Mouse (Mus musculus) heart, embryonic 13.5 days (tissue): Measurements from ENCODE around the gene Fam19a5. TPM values are rescaled to one million over a fixed set of nuclear protein-coding genes. Genes with fewer than 3 reads are reported as not detected.

Experiments used
- ATAC-seq: fragments of 200-750 bp; cut with Nextera tagmentation; 2 replicates; pipeline ENCODE4 v1.8.0; 2017; ENCODE audit warnings: moderate TSS enrichment; ENCODE audit not compliant: insufficient number of reproducible peaks, low FRiP score, low TSS enrichment; ENCODE audit errors: extremely low read depth
- H3K27ac ChIP-seq: fragments of 300-500 bp; sonication (generic); replicated peaks from 2 replicates; pipeline ENCODE4 v1.5.1; 2015; ENCODE audit warnings: moderate library complexity, mild to moderate bottlenecking, inconsistent platforms
- H3K27me3 ChIP-seq: fragments of 300-500 bp; sonication (generic); replicated peaks from 2 replicates; pipeline ENCODE4 v1.6.1; 2015; ENCODE audit warnings: mild to moderate bottlenecking, inconsistent platforms
- H3K36me3 ChIP-seq: fragments of 300-500 bp; sonication (generic); 2 replicates; pipeline ENCODE4 v1.6.1; 2015; ENCODE audit warnings: mild to moderate bottlenecking, inconsistent platforms
- H3K4me1 ChIP-seq: fragments of 300-500 bp; sonication (generic); 2 replicates; pipeline ENCODE4 v1.6.1; 2015; ENCODE audit warnings: inconsistent platforms
- H3K4me2 ChIP-seq: fragments of 300-500 bp; sonication (generic); 2 replicates; pipeline ENCODE4 v1.6.1; 2015; ENCODE audit warnings: inconsistent platforms, mild to moderate bottlenecking, moderate library complexity
- H3K4me3 ChIP-seq: fragments of 300-500 bp; sonication (generic); 2 replicates; pipeline ENCODE4 v1.5.1; 2015; ENCODE audit warnings: moderate library complexity, mild to moderate bottlenecking, inconsistent platforms
- H3K9ac ChIP-seq: fragments of 300-500 bp; sonication (generic); 2 replicates; pipeline ENCODE4 v1.6.1; 2015; ENCODE audit warnings: inconsistent platforms, mild to moderate bottlenecking, moderate library complexity
- H3K9me3 ChIP-seq: fragments of 300-500 bp; sonication (generic); 2 replicates; pipeline ENCODE4 v1.6.1; 2016; ENCODE audit warnings: inconsistent platforms
- WGBS: fragments of 180-500 bp; shearing (Covaris S2); methylation state at CpG from one replicate; pipeline ENCODE4 v1.1.7; 2015; ENCODE audit warnings: mixed read lengths; 5-methylcytosine and 5-hydroxymethylcytosine counted together
- polyA plus RNA-seq: library from polyadenylated mRNA; unstranded; fragments of >200 nt; fragmentation: Nextera tagmentation; extraction: Ambion mirVana; gene quantifications from 2 replicates; pipeline ENCODE4 v1.2.1, GENCODE M21; 2015

Gene Fam19a5
- polyA plus RNA-seq, 1 experiment from 2014 or later, result 0.37 TPM

- no peaks in the 10 kb centered on the region for H3K9me3 ChIP-seq
- no peak overlapping the region for H3K4me3 ChIP-seq
- ATAC-seq, result no peak
- no peaks in the 10 kb centered on the region for H3K36me3 ChIP-seq
- no peak overlapping the region for H3K4me2 ChIP-seq
- peaks cover 9% of the 10 kb centered on the region; the same call in 1 of the 2 replicates for H3K4me1 ChIP-seq
- H3K27me3 ChIP-seq, result no peaks in the 10 kb centered on the region
- WGBS, result 75% methylated on average over 1 of the region's 1 CpGs
- no peak overlapping the region for H3K27ac ChIP-seq
- H3K9ac ChIP-seq, result no peak overlapping the region
Observed at GRCm38 (mm10) chr15:87702821-87703220, 158.7 kb downstream of the Fam19a5 start.

GRCm38 (mm10) chr15:87703334-87703733 lies 159.2 kb downstream of the Fam19a5 start:
- no peaks in the 10 kb centered on the region for H3K27me3 ChIP-seq
- no peak overlapping the region for H3K9ac ChIP-seq
- no peak overlapping the region for H3K4me2 ChIP-seq
- H3K9me3 ChIP-seq, result no peaks in the 10 kb centered on the region
- 77% methylated on average over 3 of the region's 3 CpGs for WGBS
- H3K4me3 ChIP-seq, result no peak overlapping the region
- peaks cover 6% of the 10 kb centered on the region; the same call in 1 of the 2 replicates for H3K4me1 ChIP-seq
- H3K36me3 ChIP-seq, result no peaks in the 10 kb centered on the region
- no peak for ATAC-seq
- H3K27ac ChIP-seq, result no peak overlapping the region

- no peak overlapping the region for H3K27ac ChIP-seq
- WGBS, result 57% methylated on average over 4 of the region's 4 CpGs
- H3K36me3 ChIP-seq, result no peaks in the 10 kb centered on the region
- no peak overlapping the region for H3K4me3 ChIP-seq
- no peaks in the 10 kb centered on the region for H3K9me3 ChIP-seq
- H3K4me1 ChIP-seq, result no peaks in the 10 kb centered on the region
- H3K9ac ChIP-seq, result no peak overlapping the region
- no peak overlapping the region for H3K4me2 ChIP-seq
- no peaks in the 10 kb centered on the region for H3K27me3 ChIP-seq
- ATAC-seq, result no peak
Observed at GRCm38 (mm10) chr15:87711790-87712189, 167.7 kb downstream of the Fam19a5 start.

- no peak for ATAC-seq
- no peak overlapping the region for H3K4me2 ChIP-seq
- WGBS, result 76% methylated on average over 8 of the region's 8 CpGs
Observed at GRCm38 (mm10) chr15:87712221-87712620, 168.1 kb downstream of the Fam19a5 start.

GRCm38 (mm10) chr15:87715037-87715676 lies 171.1 kb downstream of the Fam19a5 start:
- no peaks in the 10 kb centered on the region for H3K27me3 ChIP-seq
- 51% methylated on average over 9 of the region's 9 CpGs for WGBS
- H3K9ac ChIP-seq, result no peak overlapping the region
- no peak overlapping the region for H3K4me3 ChIP-seq
- ATAC-seq, result no peak
- H3K4me1 ChIP-seq, result no peaks in the 10 kb centered on the region
- H3K27ac ChIP-seq, result 0 out of 2 replicates have a peak overlapping the region, but pooled peaks have one; percentile 21
- no peaks in the 10 kb centered on the region for H3K36me3 ChIP-seq
- no peak overlapping the region for H3K4me2 ChIP-seq
- H3K9me3 ChIP-seq, result no peaks in the 10 kb centered on the region

More at GRCm38 (mm10) chr15:87712221-87712620, 168.1 kb downstream of the Fam19a5 start:
- Histone ChIP-seq H3K4me1 (no peaks in the 10 kb centered on the region), H3K27me3 (no peaks in the 10 kb centered on the region), H3K9me3 (no peaks in the 10 kb centered on the region), H3K36me3 (no peaks in the 10 kb centered on the region), H3K27ac (no peak overlapping the region), H3K9ac (no peak overlapping the region), H3K4me3 (no peak overlapping the region)

GRCm38 (mm10) chr15:87717056-87717455 lies 173.0 kb downstream of the Fam19a5 start:
- Histone ChIP-seq H3K4me3 (no peak overlapping the region), H3K36me3 (no peaks in the 10 kb centered on the region), H3K27me3 (no peaks in the 10 kb centered on the region), H3K9ac (no peak overlapping the region), H3K27ac (no peak overlapping the region), H3K4me1 (no peaks in the 10 kb centered on the region), H3K9me3 (no peaks in the 10 kb centered on the region), H3K4me2 (no peak overlapping the region)
- ATAC-seq, result no peak
- WGBS, result 62% methylated on average over 5 of the region's 5 CpGs

GRCm38 (mm10) chr15:87723455-87723986 lies 179.4 kb downstream of the Fam19a5 start:
- Histone ChIP-seq H3K4me3 (no peak overlapping the region), H3K4me1 (no peaks in the 10 kb centered on the region), H3K9ac (no peak overlapping the region), H3K9me3 (no peaks in the 10 kb centered on the region), H3K27ac (no peak overlapping the region), H3K27me3 (no peaks in the 10 kb centered on the region), H3K36me3 (no peaks in the 10 kb centered on the region), H3K4me2 (no peak overlapping the region)
- WGBS, result 72% methylated on average over 5 of the region's 5 CpGs
- no peak for ATAC-seq

- H3K4me1 ChIP-seq, result no peaks in the 10 kb centered on the region
- H3K9ac ChIP-seq, result no peak overlapping the region
- H3K36me3 ChIP-seq, result no peaks in the 10 kb centered on the region
- ATAC-seq, result no peak
- no peaks in the 10 kb centered on the region for H3K9me3 ChIP-seq
- no peaks in the 10 kb centered on the region for H3K27me3 ChIP-seq
- 70% methylated on average over 20 of the region's 20 CpGs for WGBS
- H3K27ac ChIP-seq, result no peak overlapping the region
- H3K4me3 ChIP-seq, result no peak overlapping the region
- no peak overlapping the region for H3K4me2 ChIP-seq
Observed at GRCm38 (mm10) chr15:87726657-87727236, 182.6 kb downstream of the Fam19a5 start.

- no peak overlapping the region for H3K27ac ChIP-seq
- H3K27me3 ChIP-seq, result no peaks in the 10 kb centered on the region
- H3K9ac ChIP-seq, result no peak overlapping the region
- H3K4me3 ChIP-seq, result no peak overlapping the region
- H3K9me3 ChIP-seq, result no peaks in the 10 kb centered on the region
- no peaks in the 10 kb centered on the region for H3K4me1 ChIP-seq
- no peaks in the 10 kb centered on the region for H3K36me3 ChIP-seq
- no peak overlapping the region for H3K4me2 ChIP-seq
- ATAC-seq, result no peak
- 73% methylated on average over 4 of the region's 4 CpGs for WGBS
Observed at GRCm38 (mm10) chr15:87736345-87736744, 192.2 kb downstream of the Fam19a5 start.

GRCm38 (mm10) chr15:87755482-87755881 lies 211.4 kb downstream of the Fam19a5 start:
- Histone ChIP-seq H3K9me3 (no peaks in the 10 kb centered on the region), H3K4me2 (no peak overlapping the region), H3K4me1 (no peaks in the 10 kb centered on the region), H3K4me3 (no peak overlapping the region), H3K9ac (no peak overlapping the region), H3K27ac (no peak overlapping the region), H3K36me3 (no peaks in the 10 kb centered on the region), H3K27me3 (no peaks in the 10 kb centered on the region)
- 64% methylated on average over 3 of the region's 3 CpGs for WGBS
- no peak for ATAC-seq

- 76% methylated on average over 3 of the region's 3 CpGs for WGBS
- no peak for ATAC-seq
Observed at GRCm38 (mm10) chr15:87765876-87766275, 221.8 kb downstream of the Fam19a5 start.

GRCm38 (mm10) chr15:87773955-87774354 lies 229.9 kb downstream of the Fam19a5 start:
- H3K4me2 ChIP-seq, result no peak overlapping the region
- H3K9me3 ChIP-seq, result no peaks in the 10 kb centered on the region
- no peaks in the 10 kb centered on the region for H3K4me1 ChIP-seq
- WGBS, result 55% methylated on average over 4 of the region's 4 CpGs
- H3K27me3 ChIP-seq, result no peaks in the 10 kb centered on the region
- H3K27ac ChIP-seq, result no peak overlapping the region
- no peaks in the 10 kb centered on the region for H3K36me3 ChIP-seq
- H3K9ac ChIP-seq, result no peak overlapping the region
- no peak overlapping the region for H3K4me3 ChIP-seq
- no peak for ATAC-seq

More at GRCm38 (mm10) chr15:87765876-87766275, 221.8 kb downstream of the Fam19a5 start:
- no peaks in the 10 kb centered on the region for H3K9me3 ChIP-seq
- H3K27ac ChIP-seq, result no peak overlapping the region
- no peak overlapping the region for H3K4me3 ChIP-seq
- no peaks in the 10 kb centered on the region for H3K36me3 ChIP-seq
- no peak overlapping the region for H3K9ac ChIP-seq
- no peak overlapping the region for H3K4me2 ChIP-seq
- H3K27me3 ChIP-seq, result no peaks in the 10 kb centered on the region
- H3K4me1 ChIP-seq, result no peaks in the 10 kb centered on the region
